Mouse (Mus musculus) embryo, embryonic 11.5 days (tissue): Measurements from ENCODE around the gene Plekhb2.

ENCODE experiments used
- DNase-seq: peaks from one replicate; pipeline ENCODE4 v3.0.0-alpha.2; 2012; ENCODE audit warnings: low read depth, low spot score

The Plekhb2 gene

GRCm38 (mm10) chr1:34866815-34867573 is 17.2 kb downstream of the Plekhb2 start:
- peak; percentile 74 for DNase-seq

DNA sequence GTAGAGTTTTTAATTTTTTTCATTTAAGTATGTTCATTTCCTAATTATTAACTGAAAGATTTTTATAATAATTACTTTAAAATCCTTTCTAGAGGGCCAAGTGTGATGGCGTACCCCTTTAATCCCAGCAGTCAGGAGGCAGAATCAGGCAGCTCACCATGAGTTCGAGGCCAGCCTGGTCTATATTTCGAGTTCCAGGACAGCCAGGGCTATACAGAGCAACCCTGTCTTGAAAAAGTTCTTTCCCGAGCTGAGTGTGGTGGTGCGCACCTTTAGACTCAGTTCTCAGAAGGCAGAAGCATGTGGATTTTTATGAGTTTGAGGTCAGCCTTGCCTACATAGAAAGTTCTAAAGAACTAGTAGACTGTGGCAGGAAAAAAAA is 17.8 kb downstream of the Plekhb2 start:
- no peak for DNase-seq

DNA sequence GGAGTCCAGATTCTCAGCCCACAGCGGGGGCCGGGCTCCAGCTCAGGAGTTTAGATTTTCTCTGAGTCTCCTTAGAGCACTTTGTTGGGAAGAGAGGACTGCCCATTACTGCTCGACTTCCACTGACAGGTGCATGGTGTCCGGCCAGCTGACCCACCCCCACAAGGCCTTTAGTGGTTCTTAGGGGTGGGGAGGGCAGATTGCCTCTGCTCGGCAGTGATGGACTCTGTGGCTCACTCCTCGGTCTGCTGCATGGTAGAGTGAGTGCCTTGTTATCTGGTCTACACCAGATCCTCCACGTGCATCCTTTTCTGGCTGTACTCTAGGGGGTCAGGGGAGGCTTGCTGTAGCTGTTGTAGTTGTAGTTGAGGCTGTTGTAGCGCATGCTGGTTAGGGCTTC is 18.6 kb downstream of the Plekhb2 start:
- no peak for DNase-seq

- DNase-seq = no peak
These were observed 19.5 kb downstream of the Plekhb2 start for GRCm38 (mm10) chr1:34869231-34869630.

GRCm38 (mm10) chr1:34871170-34871569 is 21.4 kb downstream of the Plekhb2 start:
- no peak for DNase-seq

DNA sequence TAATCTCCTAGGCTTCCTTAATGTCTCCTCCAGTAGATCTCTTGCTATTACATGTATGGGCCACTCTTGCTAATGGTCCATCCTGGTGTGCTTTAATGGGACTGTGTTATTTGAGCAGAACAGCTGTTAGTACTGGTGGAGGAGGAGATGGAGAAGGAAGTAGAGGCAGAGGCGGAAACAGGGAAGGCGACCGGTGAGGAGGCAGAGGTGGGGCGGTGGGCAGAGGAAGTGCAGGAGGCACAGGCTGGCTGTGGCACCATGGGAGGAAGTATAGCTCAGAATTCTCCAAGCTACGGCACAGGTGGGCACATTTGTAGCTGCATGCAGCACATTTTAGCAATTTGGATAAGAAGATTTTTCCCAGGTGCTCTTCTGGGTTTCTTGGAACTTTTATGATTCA is 23.8 kb downstream of the Plekhb2 start:
- DNase-seq = no peak

DNA sequence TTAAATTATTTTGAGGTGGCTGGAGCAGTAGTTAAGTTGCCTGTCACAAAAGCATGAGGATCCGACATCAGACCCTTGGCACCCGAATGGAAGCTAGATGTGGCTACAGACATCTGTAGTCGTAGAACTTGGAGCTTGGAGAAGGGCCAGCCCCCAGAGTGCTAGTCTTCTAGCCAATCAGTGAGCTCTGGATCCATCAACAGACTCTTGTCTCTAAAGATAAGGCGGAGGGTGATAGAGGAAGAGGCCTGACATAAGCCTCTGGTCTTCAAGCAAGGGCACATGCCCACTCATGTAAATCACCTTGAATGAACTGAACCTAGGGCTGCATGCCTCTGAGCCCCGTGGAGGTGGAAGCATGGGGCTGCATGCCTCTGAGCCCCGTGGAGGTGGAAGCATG is 29.8 kb downstream of the Plekhb2 start:
- DNase-seq = no peak

DNA sequence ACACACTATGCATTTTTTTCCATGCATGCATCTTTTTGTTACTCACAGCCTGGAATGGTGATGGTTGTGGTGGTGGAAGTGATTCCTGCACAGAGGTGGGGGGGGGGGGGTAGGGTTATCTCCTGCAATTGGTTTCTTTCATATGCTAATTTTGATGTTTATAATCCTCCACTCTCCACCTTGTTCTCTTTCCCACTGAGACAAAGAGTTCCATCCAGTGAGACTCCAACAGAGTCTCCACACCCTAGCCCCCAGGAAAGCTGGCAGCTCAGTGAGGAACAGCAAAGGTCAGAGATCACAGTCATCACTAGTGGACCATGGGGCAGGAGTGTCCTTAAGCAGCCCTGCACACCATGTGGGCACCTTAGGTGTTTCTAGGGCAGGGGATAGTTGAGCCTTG is 34.0 kb downstream of the Plekhb2 start:
- no peak for DNase-seq

DNA sequence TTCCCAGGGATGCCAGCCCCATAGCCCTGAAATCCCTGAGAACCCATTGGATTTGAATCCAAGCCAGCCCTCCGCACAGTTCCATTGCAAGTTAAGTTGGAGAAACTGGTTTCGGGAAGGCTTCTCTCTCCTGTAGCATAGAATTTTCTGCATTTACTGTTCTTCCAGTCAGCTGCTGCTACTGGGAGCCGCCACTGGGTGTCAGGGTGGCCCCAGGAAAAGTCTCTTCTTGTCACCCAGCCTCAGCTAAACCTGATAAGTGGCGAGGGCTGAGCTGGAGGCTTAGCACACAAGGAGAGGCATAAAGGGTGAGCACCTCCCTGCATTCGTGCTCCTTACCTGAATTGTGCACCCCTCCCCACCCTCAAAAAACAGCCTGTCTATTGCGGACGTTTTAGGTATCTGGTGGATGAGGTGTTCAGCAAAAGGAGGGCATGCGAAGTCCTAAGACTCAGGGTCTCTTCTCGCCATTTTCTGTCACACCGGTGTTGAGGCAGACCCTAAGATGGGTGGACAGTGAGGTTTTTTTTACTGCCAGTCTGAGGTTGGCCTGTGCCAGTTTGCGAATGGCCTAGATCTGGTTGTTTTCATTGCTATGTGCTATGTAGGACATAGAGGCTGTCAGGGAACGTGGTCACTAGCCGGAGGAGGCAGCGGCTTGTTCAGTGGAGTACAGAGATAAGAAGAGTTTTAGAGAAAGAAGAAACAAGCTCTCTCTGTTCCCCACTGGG is 41.9 kb downstream of the Plekhb2 start:
- DNase-seq = peak; percentile 27

DNA sequence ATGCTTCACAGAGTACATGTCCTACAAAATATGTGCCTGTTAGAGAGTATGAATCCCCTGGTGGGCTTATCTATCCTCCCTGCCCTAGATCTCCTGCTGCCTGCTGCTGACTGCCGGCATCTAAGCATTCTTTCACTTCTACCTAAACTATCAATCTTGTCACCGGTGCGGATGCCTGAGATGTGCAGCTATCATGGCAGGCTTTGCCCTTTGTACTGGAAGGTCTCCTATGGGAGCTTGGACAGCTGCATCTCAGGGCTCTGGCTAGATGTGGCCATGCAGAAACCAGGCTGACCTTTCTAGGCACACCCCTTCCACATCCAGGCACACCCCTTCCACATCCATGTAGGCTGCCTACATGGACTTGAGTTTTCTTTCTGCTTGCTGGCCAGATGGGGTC is 42.7 kb downstream of the Plekhb2 start:
- no peak for DNase-seq

- no peak for DNase-seq
These were observed 43.6 kb downstream of the Plekhb2 start for GRCm38 (mm10) chr1:34893331-34893730.

GRCm38 (mm10) chr1:34893831-34894230 is 44.1 kb downstream of the Plekhb2 start:
- no peak for DNase-seq

DNA sequence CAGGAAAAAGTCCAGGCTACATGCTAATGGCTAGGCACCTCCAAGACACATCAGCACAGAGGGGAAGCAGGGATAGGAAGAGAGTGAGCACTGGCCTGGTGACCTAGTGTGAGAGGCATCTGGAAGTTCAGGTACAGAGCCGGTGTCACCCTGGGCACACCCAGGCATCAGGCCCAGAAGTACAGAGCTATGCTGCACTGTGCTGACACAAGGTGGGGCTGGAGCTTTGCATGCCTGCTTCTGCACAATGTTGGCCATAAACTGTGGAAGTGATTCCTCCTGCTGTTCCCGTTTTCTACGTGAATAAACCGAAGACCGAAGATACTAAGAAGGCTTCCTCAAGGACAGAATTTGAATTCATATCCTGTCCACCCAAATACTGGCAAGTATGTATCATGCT is 46.3 kb downstream of the Plekhb2 start:
- DNase-seq = no peak

DNA sequence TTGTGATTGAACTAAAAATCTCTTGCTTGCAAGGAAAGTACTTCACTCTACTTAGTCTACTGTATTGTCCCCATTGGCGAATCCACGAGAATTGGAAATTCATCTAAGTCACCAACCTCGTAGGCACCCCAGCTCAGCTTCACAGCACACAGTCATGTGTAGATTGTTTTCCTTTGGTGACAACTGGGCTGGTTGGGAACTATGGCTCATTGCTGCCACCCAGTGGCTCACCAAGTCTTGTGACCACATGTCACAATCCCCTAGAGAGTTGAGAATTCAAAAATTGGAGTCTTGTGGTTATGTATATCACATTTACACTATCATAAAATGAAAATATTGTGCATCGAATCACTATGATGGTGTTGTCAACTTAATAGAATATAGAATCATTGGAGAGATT is 47.1 kb downstream of the Plekhb2 start:
- peak; percentile 14 for DNase-seq

DNA sequence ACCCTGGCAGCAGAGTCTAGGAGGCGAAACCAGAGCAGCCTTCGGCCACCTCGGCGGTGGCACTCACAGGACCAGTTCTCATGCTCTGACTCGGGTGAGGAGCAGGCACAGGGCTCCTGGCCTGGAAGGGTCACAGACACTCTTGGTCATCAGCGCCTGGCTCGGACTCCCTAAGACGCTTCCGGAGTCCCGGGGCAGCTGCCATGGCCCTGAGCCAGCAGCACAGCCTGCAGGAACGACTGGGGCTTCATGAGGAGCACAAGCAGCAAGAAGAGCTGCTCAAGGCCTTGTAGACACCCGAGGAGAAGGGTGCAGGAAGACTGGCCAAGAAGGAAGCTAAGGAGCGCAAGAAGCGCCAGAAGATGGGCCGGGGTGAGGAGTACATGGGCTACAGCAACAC is 78.9 kb downstream of the Plekhb2 start:
- DNase-seq = no peak
